Comparison of ENCODE assay signal across 8 mouse cellular contexts in the genomic region with DNA sequence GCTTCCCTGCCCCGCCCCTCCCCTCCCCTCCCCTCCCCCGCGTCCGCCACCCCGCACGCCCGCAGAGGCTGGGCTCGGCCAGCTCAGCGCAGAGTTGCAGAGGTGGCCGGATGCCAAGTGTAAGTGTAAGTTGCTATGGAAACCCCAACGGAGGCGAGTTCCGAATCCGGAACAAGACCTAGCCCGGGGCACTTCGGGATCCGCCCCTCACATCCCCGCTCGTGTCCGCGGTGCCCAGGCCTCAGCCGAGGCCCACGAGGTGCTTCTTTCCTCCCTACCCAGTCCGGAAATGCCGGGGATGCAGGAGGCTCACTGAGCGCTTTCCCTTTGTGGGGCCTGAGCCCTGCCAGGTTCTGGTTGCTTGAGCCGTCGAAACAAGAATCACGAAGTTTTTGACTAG. TPM values are rescaled to one million over a fixed set of nuclear protein-coding genes. Genes with fewer than 3 reads are reported as not detected.
DNase-seq lines count a peak whose midpoint lies in the region; ATAC-seq lines count a peak whose summit lies in the region.

No protein-coding gene starts in this region.

- H3K4me2 ChIP-seq in forebrain, embryonic 13.5 days = peak overlapping the region; percentile 66

- no peaks in the 10 kb centered on the region for H3K9me3 ChIP-seq in forebrain, embryonic 13.5 days (replicated peaks)

- ATAC-seq in forebrain, embryonic 13.5 days = no peak

- peak overlapping the region; percentile 50 for H3K9ac ChIP-seq in forebrain, embryonic 13.5 days

- H3K27me3 ChIP-seq in forebrain, embryonic 13.5 days = peaks cover 58% of the 10 kb centered on the region

- no peak overlapping the region for H3K27ac ChIP-seq in forebrain, embryonic 13.5 days

- peaks cover 28% of the 10 kb centered on the region for H3K4me1 ChIP-seq in forebrain, embryonic 13.5 days

- WGBS in forebrain, embryonic 13.5 days = under 1% methylated on average over 25 of the region's 29 CpGs

- H3K36me3 ChIP-seq in forebrain, embryonic 13.5 days (ENCODE audit: poor library complexity, severe bottlenecking) = peaks cover 18% of the 10 kb centered on the region

- peak overlapping the region; percentile 39 for H3K4me3 ChIP-seq in forebrain, embryonic 13.5 days

- peak; percentile 66 to 67 for DNase-seq in cerebellum, postnatal 10 days
- no peak for DNase-seq in cerebellum, adult 11-12 months
- peak; percentile 59 for DNase-seq in adrenal gland, postnatal 25 days
- peak; percentile 72 for DNase-seq in heart, postnatal 4 days
- DNase-seq in kidney, postnatal 4 days = peak; percentile 78 to 84
- DNase-seq in lung, postnatal 4 days = peak; percentile 75 to 76
- peak; percentile 58 for DNase-seq in right cerebral cortex, postnatal 4 days

RNA-seq across cellular contexts. Expression of a gene that starts 4.1 kb away (rescaled TPM):
- total RNA-seq in adrenal gland, postnatal 25 days (2021) = 54.6 and 57.5 TPM in 2 replicates
- polyA plus RNA-seq in forebrain, embryonic 13.5 days (2015; fragmentation: Nextera tagmentation; extraction: Ambion mirVana) = 34.4 and 35.5 TPM in 2 replicates
- 10 to 100 TPM; 63.8 to 69.2 TPM for total RNA-seq in heart, postnatal 4 days (2021)

RNA-seq across cellular contexts. Expression of a gene that starts 8.8 kb away (rescaled TPM):
- total RNA-seq in adrenal gland, postnatal 25 days (2021) = 112 and 116 TPM in 2 replicates
- 211 and 226 TPM in 2 replicates for polyA plus RNA-seq in forebrain, embryonic 13.5 days (2015; fragmentation: Nextera tagmentation; extraction: Ambion mirVana)
- 100 to 1,000 TPM; 126 to 140 TPM for total RNA-seq in heart, postnatal 4 days (2021)

RNA-seq across cellular contexts. Expression of a gene that starts 12.9 kb away (rescaled TPM):
- total RNA-seq in adrenal gland, postnatal 25 days (2021) = 0.67 TPM in 1 of 2 replicates, not detected in the other
- polyA plus RNA-seq in forebrain, embryonic 13.5 days (2015; fragmentation: Nextera tagmentation; extraction: Ambion mirVana) = 0.20 and 0.32 TPM in 2 replicates
- total RNA-seq in heart, postnatal 4 days (2021) = under 1 TPM; 0.56 to 0.57 TPM
